Mouse (Mus musculus) CD4-positive naive resting alpha-beta T cell, adult 76 days (primary cell): ENCODE measurements around the gene Adam20. TPM values are rescaled to one million over a fixed set of nuclear protein-coding genes. Genes with fewer than 3 reads are reported as not detected.

Experiments
- total RNA-seq: library from RNA; stranded (reverse); gene quantifications from one replicate; pipeline ENCODE4 v1.2.4, GENCODE M21; 2023

Adam20 gene
- not detected for total RNA-seq

GRCm38 (mm10) chr8:40792973-40793372, at the start of gene Adam20:
TSS of gene Adam20 (plus strand) at chr8:40793273.

DNA sequence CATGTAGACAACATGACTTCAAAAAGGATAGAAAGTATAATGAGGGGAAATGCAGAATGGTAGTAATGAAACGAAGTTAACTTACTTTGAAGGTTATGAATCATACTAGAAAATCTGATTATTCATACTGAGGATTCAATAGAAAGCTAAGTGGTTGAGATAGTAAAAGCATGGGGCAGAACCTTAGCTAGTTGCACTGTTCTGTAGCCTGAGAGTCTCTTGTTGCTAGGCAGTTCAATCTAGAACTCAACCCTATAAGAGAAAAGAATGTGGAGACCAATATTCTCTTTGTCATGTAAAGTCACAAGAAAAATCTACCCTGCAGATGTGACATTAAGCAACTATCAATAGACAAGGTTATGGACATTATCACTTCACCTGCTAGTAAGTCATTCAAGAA, 41.2 kb upstream of the Adam20 start, which contains the start of gene Adam25:
TSS of gene Adam25 (plus strand) at position 301 of the 400 bp plus-strand sequence.

Other genes starting within 250 kb of the Adam20 start
- not detected for gene Adam24, start 118.2 kb upstream of the Adam20 start, total RNA-seq
- gene Adam25, start 41.1 kb upstream of the Adam20 start, total RNA-seq, result not detected
- gene Adam39, start 29.7 kb downstream of the Adam20 start, total RNA-seq, result not detected